Mouse (Mus musculus) kidney, adult 2 months (tissue): ENCODE results near the gene Gsg1l2.

Source experiments
- CTCF ChIP-seq: fragments of 200-500 bp; conservative IDR thresholded peaks from 2 replicates; pipeline ENCODE4 v1.5.1; 2011; ENCODE audit warnings: low read depth, mild to moderate bottlenecking, control low read depth, low read length, moderate library complexity, mixed read lengths; ENCODE audit not compliant: insufficient read depth, insufficient read length
- POLR2A ChIP-seq: fragments of 200-500 bp; IDR thresholded peaks from one replicate; pipeline ENCODE4 v1.6.1; 2011; ENCODE audit warnings: low read depth, low read length, control low read depth

- TF ChIP-seq POLR2A (no peak), CTCF (no peak)
Measured at GRCm38 (mm10) chr11:67771691-67772090, 2.7 kb upstream of the Gsg1l2 start.
